22 mouse cellular contexts compared by ENCODE assay signal in genomic region chr7:143905606-143906005, GRCm38 (mm10). TPM values are rescaled to one million over a fixed set of nuclear protein-coding genes. Genes with fewer than 3 reads are reported as not detected.
DNase-seq lines count a peak whose midpoint lies in the region; ATAC-seq lines count a peak whose summit lies in the region.
"Had no signal": no experiment of that assay in that cellular context is flagged by ENCODE, and none has a peak within 500 bp of the region (broad histone marks: within the 10 kb centered on the region; RNA-seq: fewer than 3 reads in every experiment).

No protein-coding gene starts in this region.

- no peak overlapping the region for H3K4me2 ChIP-seq in heart, embryonic 13.5 days
- H3K4me2 ChIP-seq: hindbrain, embryonic 12.5 days had no signal

- no peak overlapping the region for H3K27ac ChIP-seq in heart, embryonic 13.5 days (replicated peaks)
- H3K27ac ChIP-seq: hindbrain, embryonic 12.5 days; liver, embryonic 14.5 days had no signal

- no peaks in the 10 kb centered on the region for H3K4me1 ChIP-seq in heart, embryonic 13.5 days
- H3K4me1 ChIP-seq: hindbrain, embryonic 12.5 days had no signal

- H3K9ac ChIP-seq in heart, embryonic 13.5 days, result 0 out of 2 replicates have a peak overlapping the region, but pooled peaks have one; percentile 6
- H3K9ac ChIP-seq: hindbrain, embryonic 12.5 days; liver, embryonic 14.5 days had no signal

- DNase-seq in heart, adult 8-10 months (ENCODE audit: low spot score), result no peak
- DNase-seq in layer of hippocampus, adult 18-20 months (ENCODE audit: low spot score in 2 of 2), result peak; percentile 35 to 58
- peak; percentile 23 to 46 for DNase-seq in left cerebral cortex, adult 9 months (ENCODE audit: low spot score in 2 of 2)
- DNase-seq in right cerebral cortex, postnatal 25 days, result peak; percentile 22
- no peak for DNase-seq in urinary bladder, adult 18-20 months (ENCODE audit: low spot score in 2 of 2)
- DNase-seq in spleen, adult 12 weeks (ENCODE audit: low spot score), result no peak
- DNase-seq in thymus, postnatal 25 days, result no peak
- DNase-seq: cerebellum, adult 11 months; embryo, embryonic 11 days; kidney, adult 11 months; thymus, adult 2 months had no signal

- H3K9me3 ChIP-seq in heart, embryonic 13.5 days, result 0 out of 2 replicates have a peak, but pooled peaks cover 3% of the 10 kb centered on the region
- H3K9me3 ChIP-seq: hindbrain, embryonic 12.5 days had no signal

- no peaks in the 10 kb centered on the region for H3K36me3 ChIP-seq in heart, embryonic 13.5 days
- H3K36me3 ChIP-seq: hindbrain, embryonic 12.5 days had no signal

- no peak overlapping the region for H3K4me3 ChIP-seq in heart, embryonic 13.5 days
- H3K4me3 ChIP-seq: erythroblast, embryonic 14.5 days; hindbrain, embryonic 12.5 days had no signal

- ATAC-seq in heart, embryonic 13.5 days (ENCODE audit: extremely low read depth, insufficient number of reproducible peaks, low FRiP score, low TSS enrichment), result no peak
- ATAC-seq: midbrain, embryonic 16.5 days had no signal

- H3K27me3 ChIP-seq in heart, embryonic 13.5 days (replicated peaks), result peaks cover 14% of the 10 kb centered on the region
- H3K27me3 ChIP-seq: hindbrain, embryonic 12.5 days had no signal

- WGBS in heart, embryonic 13.5 days, result 69% methylated on average over 3 of the region's 3 CpGs

RNA-seq across cellular contexts. Expression of gene Gm498, which starts 39.0 kb away (rescaled TPM):
- polyA plus RNA-seq in heart, embryonic 13.5 days (2015; fragmentation: Nextera tagmentation; extraction: Ambion mirVana), result not detected in 2 replicates
- total RNA-seq in heart, adult 8-10 months (2022), result not detected
- total RNA-seq in layer of hippocampus, adult 18-20 months (2021), result not detected
- total RNA-seq: adrenal gland, postnatal 4 days; gastrocnemius, adult 18-20 months; left cerebral cortex, adult 8-10 months; MEL; neutrophil, adult 5-6 weeks had no signal
- polyA plus RNA-seq: erythroblast, embryonic 14.5 days; heart, embryonic 14.5 days; hindbrain, embryonic 12.5 days; liver, embryonic 14.5 days; midbrain, embryonic 16.5 days; thymus, adult 2 months had no signal

Comparison
In these comparisons a context has a peak if more than half of its experiments do, and no peak if none do; other contexts are left out.
1. DNase-seq: peak in layer of hippocampus, adult 18-20 months (2 of 2), left cerebral cortex, adult 9 months (2 of 2) and right cerebral cortex, postnatal 25 days (single experiment); none in heart, adult 8-10 months (single experiment), urinary bladder, adult 18-20 months (0 of 2), spleen, adult 12 weeks (single experiment) and thymus, postnatal 25 days (single experiment).